Mouse (Mus musculus) MEL (cell line): ENCODE data around the gene Tcf7. TPM values are rescaled to one million over a fixed set of nuclear protein-coding genes. Genes with fewer than 3 reads are reported as not detected.

Experiments used
- DNase-seq: peaks from one replicate; pipeline ENCODE4 v3.0.0; 2011; ENCODE audit warnings: low read depth, low spot score
- H3K27ac ChIP-seq: 2 replicates; pipeline ENCODE4 v1.5.1; 2012; ENCODE audit warnings: low read depth, mild to moderate bottlenecking, control low read depth, low read length, moderate library complexity; ENCODE audit not compliant: control insufficient read depth
- H3K27me3 ChIP-seq, 2 experiments: fragments of 150-350 bp in 1 of 2; sonication (generic) in 1 of 2; 2 replicates each; pipeline ENCODE4 v1.6.1; 2012; ENCODE audit warnings: low read length in 2 of 2, mild to moderate bottlenecking in 2 of 2, improper control_type of control experiment in 1 of 2, moderate library complexity in 1 of 2; ENCODE audit not compliant: insufficient read depth in 2 of 2, control insufficient read depth in 1 of 2
- H3K36me3 ChIP-seq, 2 experiments: 2 replicates each; pipeline ENCODE4 v1.6.1; 2012 to 2014; ENCODE audit warnings: low read length in 2 of 2, improper control_type of control experiment in 1 of 2, inconsistent platforms in 1 of 2, mild to moderate bottlenecking in 1 of 2; ENCODE audit not compliant: insufficient read depth in 2 of 2, control insufficient read depth in 1 of 2
- H3K4me1 ChIP-seq, 2 experiments: fragments of 150-350 bp in 1 of 2; sonication (generic) in 1 of 2; 2 replicates each; pipeline ENCODE4 v1.6.1; 2012; ENCODE audit warnings: low read length in 2 of 2, improper control_type of control experiment in 1 of 2, mild to moderate bottlenecking in 1 of 2; ENCODE audit not compliant: insufficient read depth in 2 of 2, control insufficient read depth in 1 of 2
- H3K4me3 ChIP-seq, 2 experiments: fragments of 150-350 bp in 1 of 2; sonication (generic) in 1 of 2; 2 replicates each; pipeline ENCODE4 v1.5.1; 2012; ENCODE audit warnings: low read depth in 2 of 2, low read length in 2 of 2, mild to moderate bottlenecking in 2 of 2, moderate library complexity in 2 of 2, control low read depth in 1 of 2, improper control_type of control experiment in 1 of 2; ENCODE audit not compliant: control insufficient read depth in 1 of 2, insufficient read depth in 1 of 2
- H3K79me2 ChIP-seq: 2 replicates; pipeline ENCODE4 v1.6.1; 2012; ENCODE audit warnings: mild to moderate bottlenecking, low read length, moderate library complexity; ENCODE audit not compliant: control insufficient read depth, poor library complexity, insufficient read depth
- H3K9ac ChIP-seq: 2 replicates; pipeline ENCODE4 v1.6.1; 2012; ENCODE audit warnings: low read depth, mild to moderate bottlenecking, control low read depth, low read length, moderate library complexity; ENCODE audit not compliant: control insufficient read depth, poor library complexity, severe bottlenecking
- H3K9me3 ChIP-seq: fragments of 150-350 bp; sonication (generic); replicated peaks from 2 replicates; pipeline ENCODE4 v1.6.1; 2012; ENCODE audit warnings: mild to moderate bottlenecking, low read length, improper control_type of control experiment, moderate library complexity; ENCODE audit not compliant: insufficient read depth
- CHD1 ChIP-seq: IDR thresholded peaks from 2 replicates; pipeline ENCODE4 v1.6.1; 2012; ENCODE audit warnings: low read depth, mild to moderate bottlenecking, inconsistent platforms, low read length, improper control_type of control experiment
- E2F4 ChIP-seq: IDR thresholded peaks from 2 replicates; pipeline ENCODE4 v1.6.1; 2011; ENCODE audit warnings: low read depth, low read length, improper control_type of control experiment, borderline replicate concordance
- ELF1 ChIP-seq: IDR thresholded peaks from 2 replicates; pipeline ENCODE4 v1.6.1; 2014; ENCODE audit warnings: low read depth, mild to moderate bottlenecking, inconsistent platforms, low read length, improper control_type of control experiment, moderate library complexity
- EP300 ChIP-seq, 2 experiments: IDR thresholded peaks; 2 replicates each; pipeline ENCODE4 v1.6.1; 2011; ENCODE audit warnings: improper control_type of control experiment in 2 of 2, low read length in 2 of 2, low read depth in 1 of 2, mild to moderate bottlenecking in 1 of 2
- ETS1 ChIP-seq: IDR thresholded peaks from 2 replicates; pipeline ENCODE4 v1.6.1; 2012; ENCODE audit warnings: low read depth, mild to moderate bottlenecking, inconsistent platforms, low read length, improper control_type of control experiment, moderate library complexity
- GATA1 ChIP-seq: IDR thresholded peaks from 2 replicates; pipeline ENCODE4 v1.6.1; 2011; ENCODE audit warnings: low read depth, low read length, improper control_type of control experiment
- MAFK ChIP-seq: IDR thresholded peaks from 2 replicates; pipeline ENCODE4 v1.6.1; 2011; ENCODE audit warnings: low read depth, mild to moderate bottlenecking, low read length, improper control_type of control experiment, borderline replicate concordance
- MAZ ChIP-seq: IDR thresholded peaks from 2 replicates; pipeline ENCODE4 v1.6.1; 2012; ENCODE audit warnings: low read depth, mild to moderate bottlenecking, inconsistent platforms, low read length, improper control_type of control experiment
- MEF2A ChIP-seq: IDR thresholded peaks from 2 replicates; pipeline ENCODE4 v1.6.1; 2014; ENCODE audit warnings: low read depth, mild to moderate bottlenecking, inconsistent platforms, low read length, improper control_type of control experiment; ENCODE audit not compliant: poor library complexity, insufficient replicate concordance, severe bottlenecking; ENCODE audit errors: extremely low read depth
- MYB ChIP-seq: IDR thresholded peaks from 2 replicates; pipeline ENCODE4 v1.6.1; 2011; ENCODE audit warnings: mild to moderate bottlenecking, low read depth, low read length, improper control_type of control experiment
- NRF1 ChIP-seq: IDR thresholded peaks from 2 replicates; pipeline ENCODE4 v1.6.1; 2014; ENCODE audit warnings: low read depth, mild to moderate bottlenecking, inconsistent platforms, low read length, improper control_type of control experiment, moderate library complexity; ENCODE audit not compliant: poor library complexity, insufficient read depth, severe bottlenecking
- POLR2A ChIP-seq, 2 experiments: IDR thresholded peaks; 2 replicates each; pipeline ENCODE4 v1.6.1; 2011 to 2012; ENCODE audit warnings: low read length in 2 of 2, mild to moderate bottlenecking in 2 of 2, control low read depth in 1 of 2, improper control_type of control experiment in 1 of 2, low read depth in 1 of 2, moderate library complexity in 1 of 2; ENCODE audit not compliant: control insufficient read depth in 1 of 2, insufficient read depth in 1 of 2, poor library complexity in 1 of 2
- POLR2AphosphoS2 ChIP-seq: IDR thresholded peaks from 2 replicates; pipeline ENCODE4 v1.6.1; 2011; ENCODE audit warnings: low read length, improper control_type of control experiment
- POLR2AphosphoS5 ChIP-seq: IDR thresholded peaks from 2 replicates; pipeline ENCODE4 v1.6.1; 2012; ENCODE audit warnings: low read depth, borderline replicate concordance, mild to moderate bottlenecking, inconsistent platforms, low read length, moderate library complexity, mixed read lengths
- RAD21 ChIP-seq: IDR thresholded peaks from 2 replicates; pipeline ENCODE4 v1.6.1; 2011; ENCODE audit warnings: mild to moderate bottlenecking, low read depth, low read length, improper control_type of control experiment
- SIN3A ChIP-seq: IDR thresholded peaks from 2 replicates; pipeline ENCODE4 v1.6.1; 2012; ENCODE audit warnings: low read length, improper control_type of control experiment, inconsistent platforms
- TAL1 ChIP-seq: IDR thresholded peaks from 2 replicates; pipeline ENCODE4 v1.6.1; 2012; ENCODE audit warnings: mild to moderate bottlenecking, inconsistent platforms, low read length, moderate library complexity, mixed read lengths
- TCF12 ChIP-seq: IDR thresholded peaks from 2 replicates; pipeline ENCODE4 v1.6.1; 2014; ENCODE audit warnings: low read depth, mild to moderate bottlenecking, inconsistent platforms, low read length, improper control_type of control experiment, moderate library complexity
- USF1 ChIP-seq: IDR thresholded peaks from 2 replicates; pipeline ENCODE4 v1.6.1; 2014; ENCODE audit warnings: low read depth, mild to moderate bottlenecking, inconsistent platforms, low read length, improper control_type of control experiment, moderate library complexity
- USF2 ChIP-seq, 2 experiments: IDR thresholded peaks; 2 replicates each; pipeline ENCODE4 v1.6.1; 2011 to 2012; ENCODE audit warnings: improper control_type of control experiment in 2 of 2, low read length in 2 of 2, borderline replicate concordance in 1 of 2, inconsistent platforms in 1 of 2, low read depth in 1 of 2, mild to moderate bottlenecking in 1 of 2; ENCODE audit not compliant: insufficient read depth in 1 of 2
- ZC3H11A ChIP-seq: IDR thresholded peaks from 2 replicates; pipeline ENCODE4 v1.6.1; 2012; ENCODE audit warnings: low read depth, mild to moderate bottlenecking, inconsistent platforms, low read length, improper control_type of control experiment
- ZMIZ1 ChIP-seq: IDR thresholded peaks from 2 replicates; pipeline ENCODE4 v1.6.1; 2012; ENCODE audit warnings: low read depth, mild to moderate bottlenecking, inconsistent platforms, low read length, improper control_type of control experiment, moderate library complexity
- ZNF384 ChIP-seq: IDR thresholded peaks from 2 replicates; pipeline ENCODE4 v1.6.1; 2012; ENCODE audit warnings: low read depth, mild to moderate bottlenecking, inconsistent platforms, low read length, improper control_type of control experiment
- polyA plus RNA-seq, 2 experiments: library from polyadenylated mRNA; stranded (reverse) in 1 of 2; unstranded in 1 of 2; fragments of >175 nt in 1 of 2; fragments of >200 nt in 1 of 2; gene quantifications; 2 replicates each; pipeline versions ENCODE4 v1.2.1 to v1.2.4; 2012; ENCODE audit warnings: low replicate concordance in 2 of 2, low read depth in 1 of 2; ENCODE audit not compliant: insufficient read length in 2 of 2, insufficient read depth in 1 of 2, missing spikeins in 1 of 2
- total RNA-seq: library from RNA; depleted of rRNA; stranded (reverse); fragments of 300-350 nt; gene quantifications from 2 replicates; pipeline ENCODE4 v1.2.3, GENCODE M21; 2012

Gene Tcf7
- total and polyA plus RNA-seq, 3 experiments = 0.12 to 2.3 TPM; not detected in 1

DNA sequence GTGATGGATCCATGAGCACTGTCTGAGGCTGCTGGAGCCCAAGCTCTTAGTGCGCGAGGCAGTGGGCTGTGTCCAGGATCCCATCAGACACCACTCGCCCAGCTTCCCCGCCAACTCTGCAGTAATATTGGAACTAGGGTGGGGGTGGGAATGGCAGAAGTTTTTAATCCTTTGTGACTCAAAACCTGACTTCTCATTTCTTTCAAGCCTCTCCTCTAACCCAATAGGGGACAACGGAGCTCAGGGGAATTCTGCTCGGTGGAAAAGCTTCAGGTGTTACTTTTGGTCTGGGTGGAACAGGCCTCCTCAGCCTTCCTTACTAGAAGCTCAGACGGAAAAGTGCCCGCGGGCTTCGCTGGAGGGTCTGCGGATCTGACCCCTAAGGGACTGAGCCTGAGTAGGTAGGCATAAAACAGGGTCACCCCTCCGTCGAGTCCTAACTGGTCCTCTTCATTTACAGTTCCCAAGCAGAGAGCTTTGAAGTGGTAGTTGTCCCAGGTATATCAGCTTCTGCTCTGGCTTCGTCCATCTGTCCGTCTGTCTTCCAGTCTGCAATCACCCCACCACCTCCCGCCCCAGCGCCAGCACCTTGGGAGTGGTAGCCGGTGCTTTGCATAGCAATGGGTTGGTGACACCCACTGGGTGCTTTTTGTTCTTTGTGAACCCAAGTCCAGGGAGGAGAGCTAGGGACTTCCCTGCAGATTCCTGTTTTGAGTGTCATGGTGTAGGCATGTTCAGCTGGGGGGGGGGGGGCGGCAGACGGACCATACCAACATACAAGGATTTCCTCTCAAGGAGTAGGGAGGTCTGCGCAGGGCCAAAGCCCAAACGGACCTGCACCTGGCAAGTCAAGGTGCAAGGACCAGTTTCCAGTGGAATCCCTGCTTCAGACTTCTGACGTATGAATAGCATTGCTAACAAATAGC, 41.9 kb upstream of the Tcf7 start:
- TF ChIP-seq GATA1 = no peak
- TF ChIP-seq MEF2A = no peak
- no peak for TF ChIP-seq MYB
- no peak for TF ChIP-seq E2F4
- no peak for TF ChIP-seq MAFK
- no peak for TF ChIP-seq TCF12
- TF ChIP-seq POLR2A (IDR thresholded peaks at IDR 0.05; ENCODE audit: control insufficient read depth in 1 of 2, insufficient read depth in 1 of 2, low read depth in 1 of 2, low read length in 2 of 2, poor library complexity in 1 of 2) = no peak
- TF ChIP-seq, all 39 proteins: peak for 0
- Histone ChIP-seq H3K79me2 (no peaks in the 10 kb centered on the region), H3K4me1 (no peaks in the 10 kb centered on the region), H3K9ac (no peak overlapping the region), H3K27me3 (peaks cover 5 to 11% of the 10 kb centered on the region in 2 experiments), H3K27ac (no peak overlapping the region), H3K9me3 (no peaks in the 10 kb centered on the region), H3K36me3 (no peaks in the 10 kb centered on the region), H3K4me3 (no peak overlapping the region)
- no peak for DNase-seq

DNA sequence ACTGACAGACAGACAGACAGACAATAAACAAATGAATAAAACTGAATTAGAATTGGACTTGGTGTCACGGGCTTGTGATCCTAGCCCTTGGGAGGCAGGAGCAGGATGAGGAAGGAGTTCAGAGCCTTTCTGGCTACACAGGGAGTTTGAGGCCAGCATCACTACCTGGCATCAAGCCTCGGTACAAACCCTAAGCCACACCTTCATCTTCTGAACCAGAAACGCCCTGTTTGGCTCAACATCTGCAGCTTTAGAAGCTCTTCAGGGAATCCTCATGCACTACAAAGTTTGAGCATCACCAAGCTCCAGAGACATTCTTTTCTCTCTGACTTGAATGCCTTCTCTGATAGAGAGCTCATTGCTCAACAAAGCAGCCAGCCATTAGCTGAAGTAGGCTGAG, 38.7 kb upstream of the Tcf7 start:
- Histone ChIP-seq H3K27ac (no peak overlapping the region), H3K9ac (no peak overlapping the region), H3K36me3 (no peaks in the 10 kb centered on the region), H3K9me3 (no peaks in the 10 kb centered on the region), H3K4me1 (no peaks in the 10 kb centered on the region), H3K27me3 (peaks cover 3 to 5% of the 10 kb centered on the region in 2 experiments), H3K79me2 (no peaks in the 10 kb centered on the region), H3K4me3 (no peak overlapping the region)
- DNase-seq = no peak
- TF ChIP-seq RAD21 = no peak
- TF ChIP-seq SIN3A = no peak
- no peak for TF ChIP-seq POLR2AphosphoS2
- TF ChIP-seq ELF1 = no peak
- TF ChIP-seq E2F4 = no peak
- no peak for TF ChIP-seq CHD1
- no peak for TF ChIP-seq USF1
- TF ChIP-seq MAZ = no peak
- TF ChIP-seq ETS1 = no peak
- no peak for TF ChIP-seq USF2 (IDR thresholded peaks at IDR 0.05; ENCODE audit: borderline replicate concordance in 1 of 2, insufficient read depth in 1 of 2, low read depth in 1 of 2, low read length in 2 of 2)
- no peak for TF ChIP-seq ZC3H11A
- TF ChIP-seq ZMIZ1 = no peak
- no peak for TF ChIP-seq TAL1
- no peak for TF ChIP-seq ZNF384
- TF ChIP-seq EP300 (IDR thresholded peaks at IDR 0.05; ENCODE audit: low read depth in 1 of 2, low read length in 2 of 2) = no peak
- no peak for TF ChIP-seq MYB
- no peak for TF ChIP-seq POLR2AphosphoS5
- no peak for TF ChIP-seq MEF2A
- TF ChIP-seq NRF1 = no peak
